Mouse (Mus musculus) neural tube, embryonic 14.5 days (tissue): ENCODE results near the gene Ppif. TPM values are rescaled to one million over a fixed set of nuclear protein-coding genes. Genes with fewer than 3 reads are reported as not detected.

ENCODE experiments used
- ATAC-seq: fragments of 200-750 bp; cut with Nextera tagmentation; 2 replicates; pipeline ENCODE4 v1.8.0; 2017; ENCODE audit warnings: low read depth, mild to moderate bottlenecking, moderate TSS enrichment, moderate library complexity
- H3K27ac ChIP-seq: fragments of 300-500 bp; sonication (generic); 2 replicates; pipeline ENCODE4 v1.5.1; 2014; ENCODE audit warnings: low read depth, mild to moderate bottlenecking, control low read depth, low read length, moderate library complexity, mixed read lengths
- H3K27me3 ChIP-seq: fragments of 300-500 bp; sonication (generic); 2 replicates; pipeline ENCODE4 v1.6.1; 2014; ENCODE audit warnings: low read length; ENCODE audit not compliant: control insufficient read depth, insufficient read depth
- H3K36me3 ChIP-seq: fragments of 300-500 bp; sonication (generic); 2 replicates; pipeline ENCODE4 v1.6.1; 2014; ENCODE audit warnings: low read length, mixed read lengths; ENCODE audit not compliant: control insufficient read depth, insufficient read depth
- H3K4me1 ChIP-seq: fragments of 300-500 bp; sonication (generic); 2 replicates; pipeline ENCODE4 v1.6.1; 2014; ENCODE audit warnings: low read length; ENCODE audit not compliant: control insufficient read depth, insufficient read depth
- H3K4me2 ChIP-seq: fragments of 300-500 bp; sonication (generic); 2 replicates; pipeline ENCODE4 v1.6.1; 2014; ENCODE audit warnings: mild to moderate bottlenecking, low read depth, low read length, control low read depth
- H3K4me3 ChIP-seq: fragments of 300-500 bp; sonication (generic); 2 replicates; pipeline ENCODE4 v1.5.1; 2014; ENCODE audit warnings: low read depth, low read length, control low read depth, mixed read lengths
- H3K9ac ChIP-seq: fragments of 300-500 bp; sonication (generic); replicated peaks from 2 replicates; pipeline ENCODE4 v1.6.1; 2014; ENCODE audit warnings: low read depth, mild to moderate bottlenecking, control low read depth, low read length, mixed read lengths
- H3K9me3 ChIP-seq: fragments of 300-500 bp; sonication (generic); 2 replicates; pipeline ENCODE4 v1.6.1; 2016; ENCODE audit warnings: low read length; ENCODE audit not compliant: control insufficient read depth
- WGBS: fragments of 180-500 bp; shearing (Covaris S2); extraction: QIAGEN DNeasy Blood & Tissue Kit; methylation state at CpG from one replicate; pipeline ENCODE4 v1.1.7; 2014; 5-methylcytosine and 5-hydroxymethylcytosine counted together
- polyA plus RNA-seq: library from polyadenylated mRNA; unstranded; fragments of >200 nt; fragmentation: Nextera tagmentation; extraction: Ambion mirVana; gene quantifications from 2 replicates; pipeline ENCODE4 v1.2.1, GENCODE M21; 2014

Ppif gene
- polyA plus RNA-seq, 1 experiment from 2014 or later = 41.2 TPM

GRCm38 (mm10) chr14:25738591-25739001 lies 44.6 kb downstream of the Ppif start:
- H3K4me2 ChIP-seq = no peak overlapping the region
- H3K36me3 ChIP-seq = no peaks in the 10 kb centered on the region
- H3K27me3 ChIP-seq = no peaks in the 10 kb centered on the region
- H3K27ac ChIP-seq = no peak overlapping the region
- 59% methylated on average over 14 of the region's 14 CpGs for WGBS
- no peak for ATAC-seq
- H3K9ac ChIP-seq = no peak overlapping the region
- peaks cover 15% of the 10 kb centered on the region; the same call in 1 of the 2 replicates for H3K4me1 ChIP-seq
- H3K9me3 ChIP-seq = no peaks in the 10 kb centered on the region
- no peak overlapping the region for H3K4me3 ChIP-seq

GRCm38 (mm10) chr14:25739957-25740565 lies 46.1 kb downstream of the Ppif start:
- Histone ChIP-seq H3K27ac (no peak overlapping the region), H3K9me3 (no peaks in the 10 kb centered on the region), H3K4me3 (no peak overlapping the region), H3K27me3 (no peaks in the 10 kb centered on the region), H3K4me1 (peaks cover 6% of the 10 kb centered on the region; the same call in 1 of the 2 replicates), H3K9ac (no peak overlapping the region), H3K36me3 (no peaks in the 10 kb centered on the region), H3K4me2 (no peak overlapping the region)
- 52% methylated on average over 4 of the region's 4 CpGs for WGBS
- ATAC-seq = no peak

- Histone ChIP-seq H3K4me2 (no peak overlapping the region), H3K4me1 (no peaks in the 10 kb centered on the region), H3K27ac (no peak overlapping the region), H3K9ac (no peak overlapping the region), H3K36me3 (no peaks in the 10 kb centered on the region), H3K4me3 (no peak overlapping the region), H3K9me3 (no peaks in the 10 kb centered on the region), H3K27me3 (no peaks in the 10 kb centered on the region)
- WGBS = 85% methylated on average over 3 of the region's 3 CpGs
- no peak for ATAC-seq
These were observed 47.3 kb downstream of the Ppif start for GRCm38 (mm10) chr14:25741211-25741610.

GRCm38 (mm10) chr14:25741840-25742367 lies 48.0 kb downstream of the Ppif start:
- no peaks in the 10 kb centered on the region for H3K27me3 ChIP-seq
- H3K27ac ChIP-seq = no peak overlapping the region
- H3K9ac ChIP-seq = no peak overlapping the region
- no peak for ATAC-seq
- H3K4me1 ChIP-seq = no peaks in the 10 kb centered on the region
- no peaks in the 10 kb centered on the region for H3K9me3 ChIP-seq
- no peak overlapping the region for H3K4me2 ChIP-seq
- H3K4me3 ChIP-seq = no peak overlapping the region
- 56% methylated on average over 5 of the region's 5 CpGs for whole genome bisulfite sequencing
- no peaks in the 10 kb centered on the region for H3K36me3 ChIP-seq

- Histone ChIP-seq H3K4me3 (no peak overlapping the region), H3K27me3 (no peaks in the 10 kb centered on the region), H3K4me2 (no peak overlapping the region), H3K36me3 (no peaks in the 10 kb centered on the region), H3K4me1 (no peaks in the 10 kb centered on the region), H3K27ac (no peak overlapping the region), H3K9ac (no peak overlapping the region), H3K9me3 (no peaks in the 10 kb centered on the region)
- ATAC-seq = no peak
- WGBS = 94% methylated on average over 5 of the region's 5 CpGs
These were observed 49.0 kb downstream of the Ppif start for GRCm38 (mm10) chr14:25742943-25743342.

GRCm38 (mm10) chr14:25745365-25746184 lies 51.6 kb downstream of the Ppif start:
- Histone ChIP-seq H3K4me3 (no peak overlapping the region), H3K4me1 (no peaks in the 10 kb centered on the region)
- 63% methylated on average over 11 of the region's 11 CpGs for WGBS

GRCm38 (mm10) chr14:25746371-25746770 lies 52.4 kb downstream of the Ppif start:
- 90% methylated on average over 6 of the region's 6 CpGs for WGBS
- no peak for ATAC-seq
- Histone ChIP-seq H3K4me2 (no peak overlapping the region), H3K9me3 (no peaks in the 10 kb centered on the region), H3K9ac (no peak overlapping the region), H3K36me3 (no peaks in the 10 kb centered on the region), H3K27me3 (no peaks in the 10 kb centered on the region), H3K4me1 (no peaks in the 10 kb centered on the region), H3K27ac (no peak overlapping the region), H3K4me3 (no peak overlapping the region)

More at GRCm38 (mm10) chr14:25745365-25746184, 51.6 kb downstream of the Ppif start:
- Histone ChIP-seq H3K36me3 (no peaks in the 10 kb centered on the region), H3K9me3 (no peaks in the 10 kb centered on the region), H3K9ac (no peak overlapping the region), H3K4me2 (no peak overlapping the region), H3K27me3 (no peaks in the 10 kb centered on the region), H3K27ac (no peak overlapping the region)
- ATAC-seq = no peak

- ATAC-seq = no peak
- WGBS = 82% methylated on average over 21 of the region's 21 CpGs
- Histone ChIP-seq H3K36me3 (no peaks in the 10 kb centered on the region), H3K4me3 (no peak overlapping the region), H3K4me2 (no peak overlapping the region), H3K9me3 (no peaks in the 10 kb centered on the region), H3K9ac (no peak overlapping the region), H3K4me1 (no peaks in the 10 kb centered on the region), H3K27me3 (no peaks in the 10 kb centered on the region), H3K27ac (no peak overlapping the region)
These were observed 53.3 kb downstream of the Ppif start for GRCm38 (mm10) chr14:25746971-25747945.
